Mouse (Mus musculus): ENCODE measurements around the gene Lysmd1. TPM values are rescaled to one million over a fixed set of nuclear protein-coding genes. Genes with fewer than 3 reads are reported as not detected.
"Not testable (repeated sequence)": the region's sequence is repeated elsewhere in the genome, so short reads cannot be mapped to it uniquely, and the experiment has no call there.

The Lysmd1 gene
- polyA plus RNA-seq, 1 experiment from 2014 or later = 13.3 TPM

- not testable (repeated sequence) for H3K4me2 ChIP-seq (ENCODE audit: low read depth, severe bottlenecking); H3K27ac ChIP-seq (replicated peaks; ENCODE audit: low read depth, low read length); H3K4me3 ChIP-seq (ENCODE audit: low read depth, low read length); H3K9ac ChIP-seq (ENCODE audit: low read length); H3K4me1 ChIP-seq (ENCODE audit: control insufficient read depth, insufficient read depth, low read length); DNase-seq (ENCODE audit: low spot score); H3K9me3 ChIP-seq (ENCODE audit: control insufficient read depth, low read length); H3K36me3 ChIP-seq (ENCODE audit: control insufficient read depth, insufficient read depth, low read length); ATAC-seq (ENCODE audit: insufficient number of reproducible peaks, low FRiP score, low TSS enrichment, low read depth); H3K27me3 ChIP-seq (ENCODE audit: control insufficient read depth, insufficient read depth, low read length)
- 87% methylated on average over 2 of the region's 2 CpGs for WGBS
These were observed 1.5 kb upstream of the Lysmd1 start for GRCm38 (mm10) chr3:95132389-95132788.

GRCm38 (mm10) chr3:95133176-95133575 is 712 bp upstream of the Lysmd1 start:
- DNase-seq (ENCODE audit: low spot score) (no peak), ATAC-seq (ENCODE audit: insufficient number of reproducible peaks, low FRiP score, low TSS enrichment, low read depth) (no peak)
- Histone ChIP-seq H3K9me3 (ENCODE audit: control insufficient read depth, low read length) (no peaks in the 10 kb centered on the region), H3K4me3 (ENCODE audit: low read depth, low read length) (peak overlapping the region; percentile 65), H3K27me3 (ENCODE audit: control insufficient read depth, insufficient read depth, low read length) (no peaks in the 10 kb centered on the region), H3K36me3 (ENCODE audit: control insufficient read depth, insufficient read depth, low read length) (0 out of 2 replicates have a peak, but pooled peaks cover 3% of the 10 kb centered on the region), H3K4me1 (ENCODE audit: control insufficient read depth, insufficient read depth, low read length) (peaks cover 4% of the 10 kb centered on the region; the same call in 1 of the 2 replicates), H3K9ac (ENCODE audit: low read length) (peak overlapping the region; percentile 74), H3K4me2 (ENCODE audit: low read depth, severe bottlenecking) (peak overlapping the region; percentile 76), H3K27ac (replicated peaks; ENCODE audit: low read depth, low read length) (no peak overlapping the region)
- WGBS = 58% methylated on average over 11 of the region's 11 CpGs

GRCm38 (mm10) chr3:95134133-95134532 is 245 bp downstream of the Lysmd1 start:
- H3K9me3 ChIP-seq (ENCODE audit: control insufficient read depth, low read length); H3K27ac ChIP-seq (replicated peaks; ENCODE audit: low read depth, low read length); H3K4me2 ChIP-seq (ENCODE audit: low read depth, severe bottlenecking); DNase-seq (ENCODE audit: low spot score); H3K36me3 ChIP-seq (ENCODE audit: control insufficient read depth, insufficient read depth, low read length); H3K9ac ChIP-seq (ENCODE audit: low read length); H3K27me3 ChIP-seq (ENCODE audit: control insufficient read depth, insufficient read depth, low read length); H3K4me3 ChIP-seq (ENCODE audit: low read depth, low read length); H3K4me1 ChIP-seq (ENCODE audit: control insufficient read depth, insufficient read depth, low read length): not testable (repeated sequence)
- WGBS = no CpG with 5 or more reads among the region's 12 CpGs
- ATAC-seq (ENCODE audit: insufficient number of reproducible peaks, low FRiP score, low TSS enrichment, low read depth) = peak; percentile 22; the same call in 1 of the 2 replicates

- H3K27ac ChIP-seq (replicated peaks; ENCODE audit: low read depth, low read length) = no peak overlapping the region
- no peaks in the 10 kb centered on the region for H3K27me3 ChIP-seq (ENCODE audit: control insufficient read depth, insufficient read depth, low read length)
- H3K4me2 ChIP-seq (ENCODE audit: low read depth, severe bottlenecking) = peak overlapping the region; percentile 48
- ATAC-seq (ENCODE audit: insufficient number of reproducible peaks, low FRiP score, low TSS enrichment, low read depth) (no peak), DNase-seq (ENCODE audit: low spot score) (no peak)
- H3K9me3 ChIP-seq (ENCODE audit: control insufficient read depth, low read length) = no peaks in the 10 kb centered on the region
- H3K4me1 ChIP-seq (ENCODE audit: control insufficient read depth, insufficient read depth, low read length) = peaks cover 4% of the 10 kb centered on the region; the same call in 1 of the 2 replicates
- 0 out of 2 replicates have a peak, but pooled peaks cover 2% of the 10 kb centered on the region for H3K36me3 ChIP-seq (ENCODE audit: control insufficient read depth, insufficient read depth, low read length)
- 30% methylated on average over 6 of the region's 6 CpGs for WGBS
- H3K4me3 ChIP-seq (ENCODE audit: low read depth, low read length) = peak overlapping the region; percentile 20
- no peak overlapping the region for H3K9ac ChIP-seq (ENCODE audit: low read length)
These were observed 1.1 kb downstream of the Lysmd1 start for GRCm38 (mm10) chr3:95135023-95135422.

GRCm38 (mm10) chr3:95135433-95136052 is 1.7 kb downstream of the Lysmd1 start:
- Histone ChIP-seq H3K36me3 (ENCODE audit: control insufficient read depth, insufficient read depth, low read length) (no peaks in the 10 kb centered on the region), H3K27me3 (ENCODE audit: control insufficient read depth, insufficient read depth, low read length) (no peaks in the 10 kb centered on the region), H3K9me3 (ENCODE audit: control insufficient read depth, low read length) (no peaks in the 10 kb centered on the region), H3K9ac (ENCODE audit: low read length) (no peak overlapping the region), H3K4me2 (ENCODE audit: low read depth, severe bottlenecking) (peak overlapping the region; percentile 48), H3K4me1 (ENCODE audit: control insufficient read depth, insufficient read depth, low read length) (peaks cover 4% of the 10 kb centered on the region; the same call in 1 of the 2 replicates), H3K4me3 (ENCODE audit: low read depth, low read length) (peak overlapping the region; percentile 20; the same call in 1 of the 2 replicates), H3K27ac (replicated peaks; ENCODE audit: low read depth, low read length) (no peak overlapping the region)
- DNase-seq (ENCODE audit: low spot score) = no peak
- ATAC-seq (ENCODE audit: insufficient number of reproducible peaks, low FRiP score, low TSS enrichment, low read depth) = no peak
- 92% methylated on average over 7 of the region's 7 CpGs for WGBS

- 99% methylated on average over 3 of the region's 3 CpGs for WGBS
- no peaks in the 10 kb centered on the region for H3K36me3 ChIP-seq (ENCODE audit: control insufficient read depth, insufficient read depth, low read length)
- no peak overlapping the region for H3K9ac ChIP-seq (ENCODE audit: low read length)
- H3K27me3 ChIP-seq (ENCODE audit: control insufficient read depth, insufficient read depth, low read length) = no peaks in the 10 kb centered on the region
- ATAC-seq (ENCODE audit: insufficient number of reproducible peaks, low FRiP score, low TSS enrichment, low read depth) = no peak
- no peaks in the 10 kb centered on the region for H3K9me3 ChIP-seq (ENCODE audit: control insufficient read depth, low read length)
- no peak for DNase-seq (ENCODE audit: low spot score)
- H3K27ac ChIP-seq (replicated peaks; ENCODE audit: low read depth, low read length) = no peak overlapping the region
- H3K4me1 ChIP-seq (ENCODE audit: control insufficient read depth, insufficient read depth, low read length) = peaks cover 4% of the 10 kb centered on the region; the same call in 1 of the 2 replicates
- no peak overlapping the region for H3K4me2 ChIP-seq (ENCODE audit: low read depth, severe bottlenecking)
- no peak overlapping the region for H3K4me3 ChIP-seq (ENCODE audit: low read depth, low read length)
These were observed 2.4 kb downstream of the Lysmd1 start for GRCm38 (mm10) chr3:95136336-95136735.

- Histone ChIP-seq H3K4me1 (ENCODE audit: control insufficient read depth, insufficient read depth, low read length) (peaks cover 4% of the 10 kb centered on the region; the same call in 1 of the 2 replicates), H3K36me3 (ENCODE audit: control insufficient read depth, insufficient read depth, low read length) (no peaks in the 10 kb centered on the region), H3K4me2 (ENCODE audit: low read depth, severe bottlenecking) (no peak overlapping the region), H3K27ac (replicated peaks; ENCODE audit: low read depth, low read length) (no peak overlapping the region), H3K9ac (ENCODE audit: low read length) (no peak overlapping the region), H3K27me3 (ENCODE audit: control insufficient read depth, insufficient read depth, low read length) (no peaks in the 10 kb centered on the region), H3K4me3 (ENCODE audit: low read depth, low read length) (no peak overlapping the region), H3K9me3 (ENCODE audit: control insufficient read depth, low read length) (no peaks in the 10 kb centered on the region)
- no peak for DNase-seq (ENCODE audit: low spot score)
- WGBS = 70% methylated on average over 25 of the region's 25 CpGs
- no peak for ATAC-seq (ENCODE audit: insufficient number of reproducible peaks, low FRiP score, low TSS enrichment, low read depth)
These were observed 5.8 kb downstream of the Lysmd1 start for GRCm38 (mm10) chr3:95139586-95140288.

- no peak for ATAC-seq (ENCODE audit: insufficient number of reproducible peaks, low FRiP score, low TSS enrichment, low read depth)
- 61% methylated on average over 18 of the region's 18 CpGs for WGBS
These were observed 6.4 kb downstream of the Lysmd1 start for GRCm38 (mm10) chr3:95140289-95140595.

More at GRCm38 (mm10) chr3:95140289-95140595, 6.4 kb downstream of the Lysmd1 start:
- no peak overlapping the region for H3K9ac ChIP-seq (ENCODE audit: low read length)
- no peak overlapping the region for H3K4me3 ChIP-seq (ENCODE audit: low read depth, low read length)
- no peaks in the 10 kb centered on the region for H3K36me3 ChIP-seq (ENCODE audit: control insufficient read depth, insufficient read depth, low read length)
- H3K27me3 ChIP-seq (ENCODE audit: control insufficient read depth, insufficient read depth, low read length) = no peaks in the 10 kb centered on the region
- H3K4me2 ChIP-seq (ENCODE audit: low read depth, severe bottlenecking) = no peak overlapping the region
- DNase-seq (ENCODE audit: low spot score) = no peak
- no peaks in the 10 kb centered on the region; the same call in 1 of the 2 replicates for H3K4me1 ChIP-seq (ENCODE audit: control insufficient read depth, insufficient read depth, low read length)
- H3K27ac ChIP-seq (replicated peaks; ENCODE audit: low read depth, low read length) = no peak overlapping the region
- H3K9me3 ChIP-seq (ENCODE audit: control insufficient read depth, low read length) = no peaks in the 10 kb centered on the region

All from limb, embryonic 11.5 days (tissue).